Mouse (Mus musculus): ENCODE measurements around the gene Col18a1.

DNA sequence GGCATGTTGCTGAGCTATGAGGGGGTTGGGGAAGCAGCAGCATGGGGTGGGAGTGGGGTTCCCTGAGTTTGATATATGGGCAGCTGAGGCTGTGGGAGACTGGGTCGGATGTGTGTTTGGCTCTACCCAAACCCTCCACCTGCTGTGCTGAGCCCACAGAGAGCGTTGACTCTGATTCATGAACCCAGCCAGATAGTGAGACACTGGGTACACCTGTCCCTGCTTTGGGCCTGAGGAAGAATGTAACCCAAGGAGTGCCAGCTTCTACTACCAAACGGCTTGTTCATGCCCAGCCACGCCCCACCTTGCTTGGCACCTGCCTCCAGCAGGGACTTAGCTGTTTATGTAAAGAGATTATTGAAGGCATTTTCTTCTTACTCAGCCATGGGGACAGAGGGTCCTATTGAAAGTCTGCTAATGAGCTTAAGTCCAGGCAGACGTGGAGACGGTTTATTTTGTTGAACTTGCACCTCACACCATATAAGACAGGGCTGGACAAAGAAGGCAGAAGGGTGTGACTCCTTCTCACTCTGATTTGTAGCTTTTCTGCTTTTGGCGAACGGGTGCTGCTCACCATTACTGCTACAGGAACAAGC, 127.7 kb downstream of the Col18a1 start:
- TF ChIP-seq CTCF (IDR thresholded peaks at IDR 0.05; ENCODE audit: borderline replicate concordance, extremely low read depth, insufficient read depth, insufficient read length) (no peak), POLR2A (IDR thresholded peaks at IDR 0.05; ENCODE audit: borderline replicate concordance, extremely low read depth, insufficient read depth, insufficient read length, poor library complexity, severe bottlenecking) (no peak)
